Mouse (Mus musculus) limb, embryonic 12.5 days (tissue): ENCODE measurements around the gene H1foo. TPM values are rescaled to one million over a fixed set of nuclear protein-coding genes. Genes with fewer than 3 reads are reported as not detected.

Experiments
- ATAC-seq: fragments of 200-750 bp; cut with Nextera tagmentation; 2 replicates; pipeline ENCODE4 v1.8.0; 2017; ENCODE audit warnings: low read depth, moderate TSS enrichment; ENCODE audit not compliant: insufficient number of reproducible peaks, insufficient read depth, low FRiP score, low TSS enrichment
- H3K27ac ChIP-seq: fragments of 300-500 bp; sonication (generic); 2 replicates; pipeline ENCODE4 v1.5.1; 2016; ENCODE audit warnings: mild to moderate bottlenecking, moderate library complexity
- H3K27me3 ChIP-seq: fragments of 300-500 bp; sonication (generic); 2 replicates; pipeline ENCODE4 v1.6.1; 2016; ENCODE audit warnings: mild to moderate bottlenecking, moderate library complexity
- H3K36me3 ChIP-seq: fragments of 300-500 bp; sonication (generic); 2 replicates; pipeline ENCODE4 v1.6.1; 2016; ENCODE audit warnings: mild to moderate bottlenecking, moderate library complexity
- H3K4me1 ChIP-seq: fragments of 300-500 bp; sonication (generic); replicated peaks from 2 replicates; pipeline ENCODE4 v1.6.1; 2016
- H3K4me2 ChIP-seq: fragments of 300-500 bp; sonication (generic); 2 replicates; pipeline ENCODE4 v1.6.1; 2016; ENCODE audit warnings: mild to moderate bottlenecking, moderate library complexity
- H3K4me3 ChIP-seq: fragments of 300-500 bp; sonication (generic); replicated peaks from 2 replicates; pipeline ENCODE4 v1.5.1; 2016; ENCODE audit warnings: mild to moderate bottlenecking
- H3K9ac ChIP-seq: fragments of 300-500 bp; sonication (generic); replicated peaks from 2 replicates; pipeline ENCODE4 v1.6.1; 2016; ENCODE audit warnings: mild to moderate bottlenecking, moderate library complexity
- H3K9me3 ChIP-seq: fragments of 300-500 bp; sonication (generic); 2 replicates; pipeline ENCODE4 v1.6.1; 2016; ENCODE audit warnings: mild to moderate bottlenecking, moderate library complexity
- WGBS: fragments of 180-500 bp; shearing (Covaris S2); methylation state at CpG from one replicate; pipeline ENCODE4 v1.1.7; 2016; 5-methylcytosine and 5-hydroxymethylcytosine counted together
- polyA plus RNA-seq: library from polyadenylated mRNA; unstranded; fragments of >200 nt; fragmentation: Nextera tagmentation; extraction: Ambion mirVana; gene quantifications from 2 replicates; pipeline ENCODE4 v1.2.1, GENCODE M21; 2016

The H1foo gene
- polyA plus RNA-seq, 1 experiment from 2014 or later = not detected

DNA sequence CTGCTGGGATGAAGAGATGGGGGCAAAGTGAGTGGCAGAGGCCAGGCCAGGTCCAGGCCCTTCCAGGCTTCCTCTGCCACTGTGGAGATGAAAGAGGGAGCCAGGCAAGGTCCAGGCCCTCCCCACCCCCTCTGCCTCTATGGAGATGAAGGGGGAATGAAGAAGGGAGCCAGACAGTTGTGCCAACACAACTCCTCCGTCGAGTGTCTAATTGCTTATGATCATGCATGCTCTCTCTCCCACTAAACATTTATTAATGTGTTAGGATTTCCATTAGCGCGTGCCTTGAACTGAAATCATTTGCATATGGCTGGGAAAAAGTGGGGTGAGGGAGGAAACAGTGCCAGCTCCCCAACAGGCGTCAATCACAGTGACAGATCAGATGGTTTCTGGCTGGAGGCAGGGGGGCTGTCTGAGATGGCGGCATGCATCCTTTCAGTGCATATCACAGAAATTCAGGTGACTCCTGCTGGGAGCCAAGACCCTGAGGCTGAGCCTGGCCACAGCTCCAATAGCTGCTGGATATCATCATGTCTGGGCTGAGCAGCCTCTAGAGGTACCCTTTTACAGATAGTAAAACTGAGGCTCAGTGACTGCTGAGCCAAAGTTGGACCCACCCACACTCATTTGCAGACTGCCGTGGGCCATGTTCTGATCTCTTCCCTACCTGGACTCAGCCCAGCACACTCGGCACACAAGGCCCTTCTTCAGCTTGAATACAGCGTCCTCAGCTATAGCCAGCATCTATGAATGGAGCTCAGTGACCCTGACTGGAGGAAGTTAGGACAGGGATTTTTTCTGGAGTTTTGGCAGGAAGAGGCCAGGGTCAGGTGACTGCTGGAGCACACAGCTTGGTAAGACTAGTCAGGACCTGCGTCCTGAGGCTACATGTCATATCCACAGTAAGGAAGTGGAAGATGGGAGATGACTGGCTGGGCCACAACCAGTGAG, 17.2 kb upstream of the H1foo start:
- H3K4me3 ChIP-seq = no peak overlapping the region
- no peaks in the 10 kb centered on the region for H3K9me3 ChIP-seq
- H3K4me1 ChIP-seq = peaks cover 35% of the 10 kb centered on the region
- H3K27ac ChIP-seq = no peak overlapping the region
- H3K9ac ChIP-seq = no peak overlapping the region
- WGBS = 79% methylated on average over 10 of the region's 10 CpGs
- 0 out of 2 replicates have a peak, but pooled peaks cover 9% of the 10 kb centered on the region for H3K36me3 ChIP-seq
- no peaks in the 10 kb centered on the region for H3K27me3 ChIP-seq
- no peak overlapping the region for H3K4me2 ChIP-seq
- no peak for ATAC-seq

DNA sequence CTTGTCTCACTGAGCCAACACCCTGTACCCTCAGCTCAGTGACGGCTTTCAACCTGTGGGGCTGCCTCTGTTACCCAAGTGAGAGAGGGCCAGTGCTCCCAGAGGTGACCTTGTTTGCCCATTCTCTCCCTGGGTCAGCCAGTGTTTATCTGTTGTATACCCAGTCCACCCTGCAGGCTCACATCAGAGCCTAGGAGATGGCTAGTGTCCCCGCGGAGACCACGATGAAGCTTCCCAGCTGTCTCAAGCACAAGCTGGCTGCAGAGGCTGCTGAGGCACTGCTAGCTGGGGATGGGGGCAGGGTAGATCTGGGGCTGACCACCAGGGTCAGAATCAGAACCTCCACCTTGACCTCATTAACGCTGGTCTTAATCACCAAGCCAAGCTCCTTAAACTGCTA, 14.7 kb upstream of the H1foo start:
- 0 out of 2 replicates have a peak overlapping the region, but pooled peaks have one; percentile 13 for H3K9ac ChIP-seq
- H3K4me1 ChIP-seq = peaks cover 22% of the 10 kb centered on the region

DNA sequence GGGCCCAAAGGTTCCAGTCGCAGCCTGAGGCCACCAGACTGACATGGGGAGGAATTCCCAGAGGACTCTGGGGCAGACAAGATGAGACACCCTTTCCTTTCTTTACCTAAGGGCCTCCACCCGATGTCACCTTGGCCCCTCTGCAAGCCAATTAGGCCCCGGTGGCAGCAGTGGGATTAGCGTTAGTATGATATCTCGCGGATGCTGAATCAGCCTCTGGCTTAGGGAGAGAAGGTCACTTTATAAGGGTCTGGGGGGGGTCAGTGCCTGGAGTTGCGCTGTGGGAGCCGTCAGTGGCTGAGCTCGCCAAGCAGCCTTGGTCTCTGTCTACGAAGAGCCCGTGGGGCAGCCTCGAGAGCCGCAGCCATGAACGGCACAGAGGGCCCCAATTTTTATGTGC, 13.1 kb upstream of the H1foo start, which contains the start of gene Rho:
Gene Rho, plus strand, starts transcription at position 110 of the 400 bp plus-strand sequence.
- Histone ChIP-seq H3K9me3 (no peaks in the 10 kb centered on the region), H3K9ac (no peak within 1 kb of the TSS), H3K4me1 (peaks cover 6% of the 10 kb centered on the region), H3K4me3 (no peak within 1 kb of the TSS), H3K4me2 (no peak within 1 kb of the TSS), H3K36me3 (no peaks in the 10 kb centered on the region), H3K27ac (no peak within 1 kb of the TSS), H3K27me3 (no peaks in the 10 kb centered on the region)
- 84% methylated on average over 14 of the region's 14 CpGs for WGBS
- no peak for ATAC-seq

More for the DNA sequence above, 14.7 kb upstream of the H1foo start:
- Histone ChIP-seq H3K9me3 (no peaks in the 10 kb centered on the region), H3K4me2 (no peak overlapping the region), H3K4me3 (no peak overlapping the region), H3K27me3 (no peaks in the 10 kb centered on the region), H3K36me3 (no peaks in the 10 kb centered on the region), H3K27ac (no peak overlapping the region)
- ATAC-seq = no peak
- WGBS = 44% methylated on average over 5 of the region's 5 CpGs

DNA sequence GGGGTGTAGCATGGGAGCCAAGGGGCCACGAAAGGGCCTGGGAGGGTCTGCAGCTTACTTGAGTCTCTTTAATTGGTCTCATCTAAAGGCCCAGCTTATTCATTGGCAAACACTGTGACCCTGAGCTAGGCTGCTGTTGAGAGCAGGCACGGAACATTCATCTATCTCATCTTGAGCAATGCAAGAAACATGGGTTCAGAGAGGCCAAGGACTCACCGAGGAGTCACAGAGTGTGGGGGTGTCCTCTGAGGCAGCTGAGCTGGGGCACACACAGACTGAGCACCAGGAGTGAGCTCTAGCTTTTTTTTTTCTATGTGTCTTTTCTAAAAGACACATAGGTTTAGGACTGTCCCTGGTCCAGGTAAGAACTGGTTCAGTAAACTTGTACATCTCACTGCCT, 12.3 kb upstream of the H1foo start:
- no peak for ATAC-seq
- Histone ChIP-seq H3K4me2 (no peak overlapping the region), H3K9ac (no peak overlapping the region), H3K27me3 (no peaks in the 10 kb centered on the region), H3K9me3 (no peaks in the 10 kb centered on the region), H3K4me1 (no peaks in the 10 kb centered on the region; the same call in 1 of the 2 replicates), H3K27ac (no peak overlapping the region), H3K36me3 (no peaks in the 10 kb centered on the region), H3K4me3 (no peak overlapping the region)
- 90% methylated on average over 3 of the region's 3 CpGs for WGBS

DNA sequence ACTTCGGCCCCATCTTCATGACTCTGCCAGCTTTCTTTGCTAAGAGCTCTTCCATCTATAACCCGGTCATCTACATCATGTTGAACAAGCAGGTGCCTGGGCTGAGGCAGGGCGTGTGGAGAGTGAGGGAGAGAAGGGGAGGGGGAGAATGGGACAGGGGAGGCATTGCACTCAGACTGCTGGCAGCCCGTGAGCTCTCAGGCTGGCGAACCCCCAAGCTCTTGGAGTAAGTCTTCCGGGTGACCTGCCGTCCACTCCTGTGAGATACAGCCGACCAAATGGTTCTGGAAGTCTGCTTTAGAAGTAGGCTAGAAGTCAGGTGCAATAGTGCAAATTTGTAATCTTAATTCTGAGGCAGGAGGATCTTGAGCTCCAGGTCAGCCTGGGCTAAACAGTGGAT, 9.2 kb upstream of the H1foo start:
- no peak overlapping the region for H3K9ac ChIP-seq
- ATAC-seq = no peak
- H3K27ac ChIP-seq = no peak overlapping the region
- H3K36me3 ChIP-seq = no peaks in the 10 kb centered on the region
- 82% methylated on average over 8 of the region's 8 CpGs for WGBS
- no peaks in the 10 kb centered on the region for H3K4me1 ChIP-seq
- no peaks in the 10 kb centered on the region for H3K27me3 ChIP-seq
- H3K4me3 ChIP-seq = no peak overlapping the region
- no peaks in the 10 kb centered on the region for H3K9me3 ChIP-seq
- H3K4me2 ChIP-seq = no peak overlapping the region

DNA sequence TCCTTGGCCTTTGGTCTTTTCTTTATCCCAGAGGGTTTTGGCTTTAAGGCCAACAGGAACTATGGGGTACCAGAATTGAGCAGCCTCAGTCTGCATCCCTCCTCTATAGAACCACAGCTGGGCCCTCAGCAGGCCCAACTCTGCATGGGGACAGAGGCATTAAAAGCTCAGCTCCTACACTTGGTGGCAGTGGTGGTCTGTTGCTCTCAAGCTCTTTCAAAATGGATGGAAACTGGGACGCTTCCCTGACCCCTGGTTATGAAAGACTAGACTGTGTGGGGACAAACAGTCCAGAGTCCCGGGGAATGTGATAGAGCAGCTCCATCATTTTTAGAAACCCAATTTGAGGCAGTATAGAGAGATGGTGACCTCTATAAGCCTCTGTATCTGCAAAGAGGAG, 6.7 kb upstream of the H1foo start:
- H3K9me3 ChIP-seq = no peaks in the 10 kb centered on the region
- H3K9ac ChIP-seq = no peak overlapping the region
- peaks cover 5% of the 10 kb centered on the region; the same call in 1 of the 2 replicates for H3K4me1 ChIP-seq
- WGBS = 86% methylated on average over 2 of the region's 2 CpGs
- H3K36me3 ChIP-seq = no peaks in the 10 kb centered on the region
- no peak overlapping the region for H3K4me3 ChIP-seq
- no peak overlapping the region for H3K4me2 ChIP-seq
- 0 out of 2 replicates have a peak, but pooled peaks cover 5% of the 10 kb centered on the region for H3K27me3 ChIP-seq
- H3K27ac ChIP-seq = no peak overlapping the region
- ATAC-seq = no peak

DNA sequence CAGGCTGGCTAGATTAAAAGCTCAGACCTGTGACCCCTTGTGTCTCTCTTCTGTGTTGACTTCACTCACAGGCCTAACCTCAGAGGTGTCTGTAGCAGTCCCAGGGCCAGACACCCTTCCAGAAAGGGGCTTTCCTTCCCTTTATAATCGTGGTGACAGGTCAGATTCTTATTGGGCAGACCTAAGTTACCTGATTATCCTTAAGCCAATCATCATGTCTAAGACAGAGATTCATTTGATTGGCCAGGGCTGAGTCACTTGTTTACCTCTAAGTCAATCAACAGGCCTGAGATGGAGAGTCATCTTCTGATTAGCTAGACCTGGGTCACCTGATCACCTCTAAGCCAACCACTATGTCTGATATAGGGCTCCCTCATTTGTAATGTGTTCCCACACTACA, 5.9 kb upstream of the H1foo start:
- WGBS = 76% methylated on average over 1 of the region's 1 CpGs
- no peak overlapping the region for H3K4me2 ChIP-seq
- H3K27me3 ChIP-seq = 0 out of 2 replicates have a peak, but pooled peaks cover 5% of the 10 kb centered on the region
- no peak overlapping the region for H3K4me3 ChIP-seq
- no peaks in the 10 kb centered on the region for H3K36me3 ChIP-seq
- H3K9me3 ChIP-seq = no peaks in the 10 kb centered on the region
- ATAC-seq = no peak
- no peak overlapping the region for H3K9ac ChIP-seq
- H3K4me1 ChIP-seq = peaks cover 5% of the 10 kb centered on the region; the same call in 1 of the 2 replicates
- no peak overlapping the region for H3K27ac ChIP-seq

DNA sequence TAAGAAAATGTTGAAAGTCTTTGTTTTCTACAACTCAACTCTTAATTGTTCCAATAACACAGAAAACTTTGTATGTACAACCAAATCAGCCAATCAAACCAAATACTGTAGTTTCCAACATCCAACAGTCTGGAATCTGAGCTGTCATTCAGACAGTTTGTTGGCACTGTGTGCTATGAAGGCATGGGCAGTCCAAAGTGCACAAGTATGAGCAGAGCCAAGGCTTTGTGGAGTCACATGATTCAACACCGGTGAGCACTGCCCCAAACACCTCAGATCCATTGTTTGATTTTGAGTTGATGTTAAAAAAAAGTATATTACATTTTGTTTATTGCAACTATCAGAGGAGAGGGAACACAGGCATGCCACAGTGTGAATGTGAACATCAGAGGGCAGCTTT, 4.1 kb upstream of the H1foo start:
- WGBS = 83% methylated on average over 1 of the region's 1 CpGs
- peaks cover 5% of the 10 kb centered on the region; the same call in 1 of the 2 replicates for H3K4me1 ChIP-seq
- no peaks in the 10 kb centered on the region for H3K9me3 ChIP-seq
- no peak overlapping the region for H3K9ac ChIP-seq
- no peaks in the 10 kb centered on the region for H3K36me3 ChIP-seq
- no peak overlapping the region for H3K4me3 ChIP-seq
- no peak overlapping the region for H3K4me2 ChIP-seq
- no peak overlapping the region for H3K27ac ChIP-seq
- ATAC-seq = no peak
- 0 out of 2 replicates have a peak, but pooled peaks cover 5% of the 10 kb centered on the region for H3K27me3 ChIP-seq

DNA sequence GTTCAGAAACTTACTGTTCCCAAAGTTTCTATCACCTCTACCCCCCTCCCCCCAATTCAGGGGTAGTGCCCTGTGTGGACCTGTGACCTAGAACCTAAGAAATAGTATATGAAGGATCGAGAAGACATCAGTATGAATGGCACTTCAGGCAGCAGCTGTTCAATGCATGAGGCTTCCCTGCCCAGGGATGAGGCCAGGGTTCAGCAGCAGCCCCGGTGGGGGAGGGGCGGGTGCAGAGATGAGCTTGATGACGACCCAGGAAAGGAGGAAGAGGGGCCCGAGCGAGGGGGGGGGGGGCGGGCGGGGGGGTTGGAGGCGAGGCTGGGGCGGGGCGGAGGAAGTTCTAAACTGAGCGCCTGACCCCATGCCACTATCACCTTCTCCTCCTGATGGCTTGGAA, 3.6 kb upstream of the H1foo start:
- WGBS = 25% methylated on average over 3 of the region's 12 CpGs
- Histone ChIP-seq H3K4me2 (no peak overlapping the region), H3K27me3 (0 out of 2 replicates have a peak, but pooled peaks cover 5% of the 10 kb centered on the region), H3K36me3 (no peaks in the 10 kb centered on the region), H3K4me3 (no peak overlapping the region), H3K4me1 (peaks cover 5% of the 10 kb centered on the region; the same call in 1 of the 2 replicates), H3K9ac (no peak overlapping the region), H3K9me3 (no peaks in the 10 kb centered on the region), H3K27ac (no peak overlapping the region)
- no peak for ATAC-seq

DNA sequence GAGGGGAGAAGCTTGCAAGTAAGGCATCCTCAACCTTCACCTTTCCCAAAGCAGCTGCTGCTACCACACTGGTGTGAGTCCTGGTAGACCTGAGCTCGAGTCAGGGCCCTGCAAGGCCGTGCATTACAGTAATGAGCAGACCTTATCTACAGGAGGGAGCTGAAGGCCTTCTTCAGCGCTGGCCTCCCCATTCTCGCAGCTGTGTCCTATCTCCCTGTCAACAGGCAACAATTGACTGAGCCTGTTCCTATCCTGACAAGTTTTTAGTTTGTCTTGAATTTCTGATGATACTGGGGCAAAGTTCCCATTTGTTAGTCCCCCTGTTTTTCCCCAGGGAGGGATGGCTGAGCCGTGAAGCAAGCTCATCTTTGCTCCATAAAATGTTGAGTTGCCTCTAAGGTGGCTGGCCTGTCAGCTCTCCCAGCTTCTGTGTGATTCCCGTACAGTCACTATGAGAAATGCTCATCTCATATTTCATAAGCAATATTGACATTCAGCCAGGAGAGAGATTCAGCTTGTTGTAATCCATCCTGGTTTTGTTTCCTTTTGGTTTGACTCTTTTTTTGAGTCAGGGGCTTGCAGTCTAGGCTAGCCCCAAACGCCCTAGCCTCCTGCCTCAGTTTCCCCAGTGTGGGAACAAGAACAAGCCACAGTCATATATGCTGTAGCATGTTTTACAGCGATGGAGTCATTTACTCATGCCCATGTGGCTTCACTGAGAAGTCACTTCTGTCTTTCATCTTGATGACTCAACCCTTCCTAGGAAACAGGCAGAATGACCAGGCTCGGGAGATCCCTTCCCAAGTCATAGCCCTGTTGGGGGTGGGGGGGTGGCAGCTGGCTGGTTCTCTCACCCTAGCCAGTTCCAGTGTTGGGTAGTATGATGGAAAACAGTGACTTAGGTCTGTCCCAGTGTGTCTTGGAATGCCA, 975 bp upstream of the H1foo start:
- Histone ChIP-seq H3K27me3 (0 out of 2 replicates have a peak, but pooled peaks cover 5% of the 10 kb centered on the region), H3K4me2 (no peak overlapping the region), H3K9ac (no peak overlapping the region), H3K4me3 (no peak overlapping the region), H3K27ac (no peak overlapping the region), H3K9me3 (no peaks in the 10 kb centered on the region), H3K4me1 (peaks cover 9% of the 10 kb centered on the region; the same call in 1 of the 2 replicates), H3K36me3 (no peaks in the 10 kb centered on the region)
- WGBS = 79% methylated on average over 9 of the region's 9 CpGs
- ATAC-seq = no peak

DNA sequence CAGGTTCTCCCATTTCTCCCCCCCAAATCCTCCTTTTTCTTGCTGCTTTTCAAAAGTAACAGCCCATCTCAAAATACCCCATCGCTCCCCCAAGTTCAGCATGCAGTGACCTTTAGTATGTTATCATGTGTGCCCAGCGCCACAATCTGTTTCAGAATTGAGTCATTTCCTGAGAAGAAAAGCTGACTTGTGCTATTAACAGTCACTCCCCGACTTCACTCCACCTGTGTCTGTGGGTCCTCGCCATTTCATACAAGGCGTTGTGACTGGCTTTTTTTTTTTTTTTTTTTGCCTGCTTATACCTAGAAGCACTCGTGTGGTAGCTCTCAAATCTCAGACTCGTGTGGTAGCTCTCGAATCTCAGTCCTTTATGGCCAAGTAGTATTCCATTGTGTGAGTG, 895 bp downstream of the H1foo start:
- H3K4me3 ChIP-seq = no peak overlapping the region
- no peak overlapping the region for H3K9ac ChIP-seq
- H3K4me1 ChIP-seq = peaks cover 9% of the 10 kb centered on the region; the same call in 1 of the 2 replicates
- no peaks in the 10 kb centered on the region for H3K9me3 ChIP-seq
- 78% methylated on average over 8 of the region's 8 CpGs for WGBS
- no peak overlapping the region for H3K27ac ChIP-seq
- H3K4me2 ChIP-seq = no peak overlapping the region
- 0 out of 2 replicates have a peak, but pooled peaks cover 5% of the 10 kb centered on the region for H3K27me3 ChIP-seq
- no peak for ATAC-seq
- H3K36me3 ChIP-seq = no peaks in the 10 kb centered on the region
